Mouse (Mus musculus) ovary, postnatal 10 days (tissue): ENCODE data around the gene Dmrt1.

Experiments
- DNase-seq: peaks from one replicate; pipeline ENCODE4 v3.0.0; 2022; ENCODE audit warnings: low spot score

Gene Dmrt1

GRCm38 (mm10) chr19:25569778-25570177, 64.4 kb downstream of the Dmrt1 start:
- no peak for DNase-seq

DNA sequence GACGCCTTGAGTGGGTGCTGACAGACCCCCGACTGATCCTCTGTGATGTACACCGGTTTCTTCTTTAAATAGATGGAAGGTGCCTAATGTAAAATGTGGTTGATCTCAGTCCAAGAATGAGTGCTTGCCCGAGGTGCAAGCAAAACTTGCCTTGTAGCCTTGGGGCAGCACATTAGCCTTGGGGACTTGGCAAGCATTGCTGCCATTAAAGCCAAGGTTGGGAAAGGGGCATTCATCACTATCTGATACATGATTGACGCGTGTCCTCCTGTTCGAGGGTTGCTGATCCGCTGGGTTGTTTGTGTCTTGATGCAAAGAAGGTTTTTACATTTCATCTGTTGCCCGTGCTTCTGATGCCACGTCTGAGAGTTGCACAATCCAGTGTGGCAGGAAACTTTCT, 69.0 kb downstream of the Dmrt1 start:
- no peak for DNase-seq

DNA sequence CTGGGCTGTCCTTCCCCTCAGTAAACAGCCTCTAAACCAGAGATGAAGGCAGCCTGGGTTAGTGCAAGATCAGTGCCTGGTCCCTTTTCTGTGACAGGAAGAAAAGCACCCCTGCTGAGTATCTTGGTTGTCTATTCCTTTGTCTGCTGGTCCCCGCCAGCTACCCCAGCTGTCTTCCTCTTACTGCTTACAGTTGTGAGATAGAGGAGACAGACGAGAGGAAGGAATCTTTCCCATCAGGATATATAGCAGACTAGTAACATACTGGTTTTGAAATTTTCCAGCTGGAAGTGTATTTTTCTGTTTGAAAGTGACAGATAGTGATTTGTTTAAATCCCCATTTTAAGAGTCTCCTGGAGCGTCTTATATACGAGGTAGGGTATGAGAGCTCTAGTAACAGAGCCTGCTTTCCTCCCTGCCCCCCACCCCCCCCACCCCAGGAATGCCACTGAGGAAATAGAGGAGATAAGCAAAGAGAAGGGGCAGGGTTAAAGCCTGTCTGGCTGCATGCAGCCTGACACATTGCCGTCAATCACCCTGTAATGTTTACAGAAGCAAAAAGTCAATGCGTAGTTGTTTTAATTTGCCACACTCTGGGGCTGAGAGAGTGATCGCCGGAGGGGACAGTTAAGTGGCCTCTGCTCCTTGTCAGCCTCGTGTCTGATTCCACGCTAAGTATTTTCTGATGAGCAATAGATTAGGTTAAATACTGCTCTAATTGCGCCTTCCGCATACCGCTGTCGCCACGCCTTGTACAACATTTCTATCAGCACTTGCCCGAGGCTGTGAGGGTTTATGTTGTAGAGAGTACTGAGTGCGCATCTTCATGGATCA, 69.8 kb downstream of the Dmrt1 start:
- no peak for DNase-seq

- DNase-seq: no peak
These were observed 72.9 kb downstream of the Dmrt1 start for GRCm38 (mm10) chr19:25578358-25578757.

DNA sequence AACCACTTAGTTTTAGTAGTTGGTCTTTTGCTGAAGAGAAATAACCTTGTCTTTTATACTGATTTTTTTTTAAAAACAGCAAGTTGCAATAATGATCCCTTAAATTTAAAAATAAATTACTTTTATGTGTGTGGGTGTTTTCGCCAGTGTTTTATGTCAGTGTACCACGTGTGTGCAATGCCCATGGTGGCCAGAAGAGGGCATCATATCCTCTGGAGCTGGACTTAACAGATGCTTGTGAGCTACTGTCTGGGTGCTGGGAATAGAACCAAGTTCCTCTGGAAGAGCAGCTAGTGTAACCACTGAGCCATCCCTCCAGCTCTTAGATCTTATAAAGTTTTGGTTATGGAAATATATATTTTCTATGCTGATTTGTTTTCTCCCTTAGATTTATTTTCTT, 74.0 kb downstream of the Dmrt1 start:
- DNase-seq: no peak

- DNase-seq: no peak
These were observed 92.4 kb downstream of the Dmrt1 start for GRCm38 (mm10) chr19:25597717-25598232.

- no peak for DNase-seq
These were observed 93.2 kb downstream of the Dmrt1 start for GRCm38 (mm10) chr19:25598626-25599025.

- no peak for DNase-seq
These were observed 96.5 kb downstream of the Dmrt1 start for GRCm38 (mm10) chr19:25601966-25602365.

DNA sequence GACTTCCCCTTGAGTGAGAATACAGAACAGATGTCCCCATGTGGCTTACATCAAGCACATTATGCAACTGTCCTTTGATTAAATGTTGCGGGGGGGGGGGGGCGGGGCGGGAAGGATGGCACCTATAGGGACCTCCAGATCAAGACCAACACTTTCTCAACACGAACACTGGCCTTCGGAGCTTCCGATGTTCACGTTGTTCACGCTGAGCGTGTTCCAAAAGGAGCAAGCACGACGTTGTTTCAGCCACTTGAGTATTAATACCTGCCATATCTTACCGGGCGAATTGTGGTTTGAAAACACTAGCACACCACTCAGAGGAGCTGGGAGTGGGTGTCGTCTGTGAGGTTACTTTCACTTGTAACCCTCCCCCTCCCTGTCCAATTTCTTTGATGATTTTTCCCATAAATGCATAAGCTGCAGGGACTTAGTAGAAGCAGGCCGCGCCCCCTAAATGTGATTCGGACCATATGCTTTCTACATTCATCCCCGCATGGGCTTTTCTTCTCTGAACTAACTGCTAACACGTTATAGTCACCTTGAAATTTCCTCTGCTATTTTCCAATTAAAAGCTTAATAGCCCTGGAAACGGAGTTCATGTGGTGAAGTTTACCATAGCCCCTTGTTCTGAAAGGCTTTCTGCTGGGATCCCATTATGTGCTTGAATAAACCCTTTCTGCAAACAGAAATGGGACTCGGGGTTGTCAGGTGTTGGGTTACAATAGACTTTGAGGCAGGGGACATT, 102.2 kb downstream of the Dmrt1 start:
- no peak for DNase-seq

GRCm38 (mm10) chr19:25608206-25608580, 102.8 kb downstream of the Dmrt1 start:
- DNase-seq: no peak

DNA sequence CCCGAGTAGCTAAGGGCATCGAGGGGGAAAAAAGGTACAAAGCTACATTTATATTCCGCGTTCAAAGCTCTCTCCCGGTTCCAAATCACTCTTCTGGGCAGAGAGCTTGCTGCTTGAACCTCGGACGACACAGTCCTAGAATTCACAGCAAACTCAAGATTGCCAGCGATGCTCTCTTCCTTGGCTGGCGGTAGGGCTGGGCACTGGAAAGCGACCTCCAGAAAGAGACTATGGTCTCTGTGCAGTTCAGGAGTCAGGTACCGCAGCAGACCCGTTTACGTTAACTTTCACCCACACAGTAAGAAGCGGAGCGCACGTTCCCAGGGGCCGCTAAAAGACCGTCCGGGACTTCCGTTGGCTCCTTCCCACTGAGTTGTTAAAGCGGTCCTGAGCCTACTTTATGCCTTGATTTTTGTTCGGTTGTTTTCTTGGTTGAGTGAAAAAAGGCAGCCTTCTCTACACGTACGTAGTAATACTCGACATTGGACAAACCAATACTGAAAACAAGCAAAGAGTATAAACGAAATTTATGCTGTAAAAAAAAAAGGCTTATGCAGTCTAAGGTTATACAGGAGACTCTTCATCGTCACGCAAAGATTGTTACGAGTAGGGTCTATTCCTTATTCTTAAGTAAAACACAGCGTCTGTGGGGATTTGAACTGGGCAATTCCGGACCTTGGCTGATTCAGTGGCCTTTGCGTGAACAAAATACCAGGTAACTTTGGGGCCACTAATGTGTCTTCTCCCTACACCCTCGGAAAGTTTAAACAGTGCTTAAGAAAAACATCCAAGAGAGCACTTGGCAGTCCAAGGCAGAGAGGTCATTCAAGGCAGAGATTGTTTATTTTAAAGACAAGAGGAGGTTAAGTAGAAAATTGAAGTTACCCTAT, 103.8 kb downstream of the Dmrt1 start:
- DNase-seq: no peak

GRCm38 (mm10) chr19:25610015-25610410, 104.6 kb downstream of the Dmrt1 start, which contains the start of gene Dmrt3:
Dmrt3 (plus strand) TSS chr19:25610301.
- no peak for DNase-seq

DNA sequence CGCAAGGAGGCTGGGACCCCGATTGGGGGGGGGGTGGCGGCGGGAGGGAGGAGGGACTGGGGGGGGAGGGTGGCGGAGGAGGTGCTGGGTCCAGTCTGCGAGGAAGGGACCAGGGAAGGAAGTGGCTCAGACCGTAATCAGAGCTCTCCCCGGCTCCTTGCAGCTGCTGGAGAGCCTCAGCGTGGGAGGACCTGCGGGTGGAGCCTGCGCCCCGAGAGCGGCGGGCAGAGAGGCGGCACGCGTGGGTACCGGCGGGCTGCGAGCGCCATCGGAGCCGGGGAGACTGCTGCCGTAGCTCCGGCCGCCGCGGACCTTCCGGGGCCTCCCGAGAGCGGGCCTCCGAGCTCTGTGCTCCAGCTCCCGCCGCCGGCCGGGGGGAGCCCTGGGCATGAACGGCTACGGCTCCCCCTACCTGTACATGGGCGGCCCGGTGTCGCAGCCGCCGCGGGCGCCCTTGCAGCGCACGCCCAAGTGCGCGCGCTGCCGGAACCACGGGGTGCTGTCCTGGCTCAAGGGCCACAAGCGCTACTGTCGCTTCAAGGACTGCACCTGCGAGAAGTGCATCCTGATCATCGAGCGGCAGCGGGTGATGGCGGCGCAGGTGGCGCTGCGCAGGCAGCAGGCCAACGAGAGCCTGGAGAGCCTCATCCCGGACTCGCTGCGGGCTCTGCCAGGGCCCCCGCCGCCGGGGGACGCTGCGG, 105.1 kb downstream of the Dmrt1 start:
- no peak for DNase-seq

GRCm38 (mm10) chr19:25611116-25611515, 105.7 kb downstream of the Dmrt1 start:
- DNase-seq: no peak

GRCm38 (mm10) chr19:25611876-25612805, 106.7 kb downstream of the Dmrt1 start:
- DNase-seq: no peak

DNA sequence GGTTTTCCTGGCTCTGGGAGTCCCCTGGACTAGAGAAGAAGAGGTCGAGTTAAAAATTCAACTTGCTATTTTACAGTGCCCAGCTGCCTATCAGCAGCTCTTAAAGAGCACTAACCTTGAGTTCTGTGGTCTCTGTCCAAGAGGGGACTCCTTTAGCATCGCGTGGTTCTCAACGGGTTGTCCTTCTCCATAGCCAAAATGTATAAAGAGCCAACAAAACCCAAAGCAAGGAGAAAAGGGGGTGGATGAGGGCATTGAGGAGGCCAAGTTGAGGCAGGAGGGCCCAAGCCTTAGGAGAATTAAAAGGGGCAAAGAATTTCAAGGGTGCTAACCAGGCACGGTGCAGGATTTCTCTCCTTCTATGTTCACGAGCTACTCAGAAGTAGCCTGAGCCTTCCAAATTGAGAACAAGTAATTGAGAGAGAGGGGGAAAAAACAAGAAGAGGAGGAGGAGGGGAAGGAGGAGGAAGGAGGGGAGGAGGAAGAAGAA, 107.4 kb downstream of the Dmrt1 start:
- DNase-seq: no peak

DNA sequence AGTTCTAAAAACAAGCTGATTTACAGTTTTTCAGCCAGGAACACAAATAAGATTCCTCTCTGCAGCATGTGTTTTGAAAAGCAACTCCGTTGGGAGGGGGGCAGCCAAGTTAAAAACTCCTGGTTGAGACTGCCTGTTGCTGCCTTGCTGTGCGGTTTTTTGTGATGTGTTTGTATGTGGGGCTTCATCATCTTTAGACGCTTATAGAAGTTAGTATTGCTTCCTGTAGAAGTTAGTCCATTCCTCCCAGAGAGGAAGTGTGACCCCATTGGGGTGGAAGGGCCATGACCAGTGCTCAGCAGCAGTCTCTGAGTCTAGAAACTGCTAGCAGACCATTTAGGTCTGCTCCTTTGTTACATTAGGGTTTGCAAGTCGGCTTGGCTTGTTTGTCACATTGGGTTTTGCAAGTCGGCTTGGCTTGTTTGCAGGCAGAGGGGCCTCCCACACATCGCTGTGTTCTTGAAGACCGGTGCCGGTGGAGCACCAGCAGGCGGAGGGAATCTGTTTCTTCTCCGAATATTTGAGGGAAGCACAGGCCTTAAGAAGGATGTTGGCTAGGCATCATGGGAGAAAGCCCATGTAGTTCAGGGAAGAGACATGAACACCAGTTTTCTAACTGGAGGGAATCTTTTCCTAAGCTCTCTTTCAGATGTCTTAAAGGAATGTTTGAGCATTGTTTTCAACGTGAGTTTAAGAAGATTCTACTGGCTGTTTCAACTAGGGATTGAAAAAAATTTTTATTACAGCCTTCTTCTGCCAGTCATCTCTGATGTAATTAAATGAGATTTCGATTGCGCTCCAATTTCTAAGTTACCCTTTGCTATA, 108.3 kb downstream of the Dmrt1 start:
- DNase-seq: no peak

GRCm38 (mm10) chr19:25615889-25616288, 110.5 kb downstream of the Dmrt1 start:
- no peak for DNase-seq
